Mouse (Mus musculus) G1E (cell line): ENCODE data around the gene Dennd1a.

ENCODE experiments used
- CTCF ChIP-seq: IDR thresholded peaks from 2 replicates; pipeline ENCODE4 v1.5.1; 2012; ENCODE audit warnings: low read depth, low read length, inconsistent platforms, mixed read lengths
- GATA1 ChIP-seq: IDR thresholded peaks from 2 replicates; pipeline ENCODE4 v1.6.1; 2012; ENCODE audit warnings: borderline replicate concordance, low read length, inconsistent platforms, mixed read lengths
- GATA2 ChIP-seq: IDR thresholded peaks from 2 replicates; pipeline ENCODE4 v1.6.1; 2012; ENCODE audit warnings: low read depth, low read length, inconsistent platforms, borderline replicate concordance
- POLR2AphosphoS5 ChIP-seq: IDR thresholded peaks from 2 replicates; pipeline ENCODE4 v1.6.1; 2012; ENCODE audit warnings: low read depth, low read length, inconsistent platforms; ENCODE audit not compliant: insufficient replicate concordance
- TAL1 ChIP-seq: conservative IDR thresholded peaks from 2 replicates; pipeline ENCODE4 v1.6.1; 2012; ENCODE audit warnings: low read depth, low read length, inconsistent platforms, mixed read lengths

DNA sequence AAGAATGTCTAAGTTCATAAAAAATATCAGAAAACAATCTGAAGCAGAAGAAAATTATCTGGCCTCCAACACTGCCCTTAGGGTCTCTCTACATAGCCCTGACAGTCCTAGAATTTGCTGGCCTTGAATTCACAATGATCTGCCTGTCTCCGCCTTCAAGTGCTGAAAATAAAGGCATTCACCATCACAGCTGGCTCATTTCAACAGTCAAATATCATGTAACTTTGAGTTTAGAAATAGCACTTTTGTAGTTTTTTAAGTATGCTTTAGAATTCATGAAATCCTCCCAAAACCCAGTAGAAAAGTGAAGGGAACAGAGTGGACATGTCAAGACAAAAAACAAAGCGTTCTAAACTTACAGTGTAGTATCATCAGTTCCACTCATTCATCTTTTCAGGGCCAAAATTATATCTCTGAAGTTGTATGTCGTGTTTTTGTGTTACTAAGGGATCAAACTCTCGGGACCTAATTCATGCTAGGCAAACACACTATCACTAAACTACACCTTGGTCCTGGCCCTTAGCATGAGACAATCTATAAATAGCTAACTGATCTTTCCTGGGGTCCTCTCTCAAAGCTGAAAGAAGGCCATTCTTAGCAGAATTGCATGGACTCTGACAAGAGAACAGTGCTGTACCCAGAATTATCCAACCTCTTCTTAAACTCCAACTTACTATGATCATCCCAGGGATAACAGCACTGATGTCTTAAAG is 110.2 kb downstream of the Dennd1a start:
- TF ChIP-seq CTCF (no peak), GATA1 (no peak), TAL1 (peak; percentile 24; the same call in 1 of the 2 replicates), POLR2AphosphoS5 (no peak), GATA2 (no peak)
